Mouse (Mus musculus): ENCODE measurements around the gene Abcb10.
A peak's percentile ranks its signal among the peaks of the same experiment; 100 is the strongest.
"Not testable (repeated sequence)": the region's sequence is repeated elsewhere in the genome, so short reads cannot be mapped to it uniquely, and the experiment has no call there.

Gene Abcb10

GRCm38 (mm10) chr8:123980239-123980638 lies 2.7 kb downstream of the Abcb10 start:
- no peak for DNase-seq (ENCODE audit: low spot score)

GRCm38 (mm10) chr8:123978926-123979325 lies 4.0 kb downstream of the Abcb10 start:
- DNase-seq (ENCODE audit: low spot score): no peak

- DNase-seq (ENCODE audit: low spot score): peak; percentile 57
These were observed 4.6 kb downstream of the Abcb10 start for GRCm38 (mm10) chr8:123978166-123978838.

- DNase-seq (ENCODE audit: low spot score): no peak
These were observed 5.4 kb downstream of the Abcb10 start for GRCm38 (mm10) chr8:123977499-123977898.

GRCm38 (mm10) chr8:123973495-123973894 lies 9.4 kb downstream of the Abcb10 start:
- DNase-seq (ENCODE audit: low spot score): no peak

GRCm38 (mm10) chr8:123966896-123967295 lies 16.0 kb downstream of the Abcb10 start:
- no peak for DNase-seq (ENCODE audit: low spot score)

DNA sequence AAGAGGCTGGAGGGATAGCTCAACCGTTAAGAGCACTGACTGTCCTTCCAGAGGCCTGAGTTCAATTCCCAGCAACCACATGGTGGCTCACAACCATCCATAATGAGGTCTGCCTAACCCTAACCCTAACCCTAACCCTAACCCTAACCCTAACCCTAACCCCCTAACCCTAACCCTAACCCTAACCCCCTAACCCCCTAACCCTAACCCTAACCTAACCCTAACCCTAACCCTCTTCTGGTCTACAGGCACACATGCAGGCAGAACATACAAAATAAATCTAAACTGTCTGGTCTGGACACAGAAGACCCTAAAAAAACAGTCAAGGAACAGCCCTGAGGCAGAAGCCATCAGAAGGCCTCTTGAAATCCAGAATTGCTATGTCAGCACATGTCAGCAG lies 21.6 kb downstream of the Abcb10 start:
- no peak for DNase-seq (ENCODE audit: low spot score)

- not testable (repeated sequence) for DNase-seq (ENCODE audit: low spot score)
These were observed 22.4 kb downstream of the Abcb10 start for GRCm38 (mm10) chr8:123960556-123960955.

DNA sequence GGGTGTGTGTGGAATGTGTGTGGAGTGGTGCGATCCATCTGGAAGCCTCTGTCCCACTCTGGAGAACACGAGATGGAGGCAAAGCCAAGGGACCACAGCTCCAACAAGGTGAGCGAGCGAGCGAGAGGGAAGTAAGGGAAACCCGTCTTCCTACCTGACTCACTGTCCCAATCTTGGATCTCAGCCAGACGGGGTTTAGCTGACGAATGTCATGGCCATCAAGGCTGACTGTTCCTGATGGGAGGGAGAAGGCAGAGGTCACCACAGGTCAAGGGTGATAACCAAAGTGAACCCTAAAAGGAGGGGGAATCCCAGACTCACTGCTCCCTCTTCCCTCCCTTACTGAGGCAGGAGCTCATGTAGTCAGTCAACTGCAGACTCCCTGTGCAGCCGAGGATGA lies 22.9 kb downstream of the Abcb10 start:
- no peak for DNase-seq (ENCODE audit: low spot score)

DNA sequence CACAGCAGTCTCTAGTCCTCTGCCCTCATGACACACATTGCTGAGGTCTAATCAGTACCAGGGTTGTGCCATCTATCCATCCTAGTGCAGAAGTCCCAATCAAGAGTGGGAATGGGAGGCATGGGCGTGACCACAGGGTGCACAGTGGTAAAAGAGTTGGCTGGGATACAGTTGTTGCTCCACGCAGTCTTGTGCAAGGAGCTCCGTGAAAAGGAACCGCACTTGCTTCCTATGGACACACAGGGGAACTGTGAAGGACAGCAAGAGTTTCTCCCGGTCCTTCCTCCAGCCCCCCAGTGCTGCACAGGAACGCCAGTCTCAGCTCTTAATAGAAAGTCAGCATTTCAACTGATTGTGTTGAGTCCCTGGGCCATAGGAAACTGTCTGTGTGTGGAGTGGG lies 23.4 kb downstream of the Abcb10 start:
- no peak for DNase-seq (ENCODE audit: low spot score)

DNA sequence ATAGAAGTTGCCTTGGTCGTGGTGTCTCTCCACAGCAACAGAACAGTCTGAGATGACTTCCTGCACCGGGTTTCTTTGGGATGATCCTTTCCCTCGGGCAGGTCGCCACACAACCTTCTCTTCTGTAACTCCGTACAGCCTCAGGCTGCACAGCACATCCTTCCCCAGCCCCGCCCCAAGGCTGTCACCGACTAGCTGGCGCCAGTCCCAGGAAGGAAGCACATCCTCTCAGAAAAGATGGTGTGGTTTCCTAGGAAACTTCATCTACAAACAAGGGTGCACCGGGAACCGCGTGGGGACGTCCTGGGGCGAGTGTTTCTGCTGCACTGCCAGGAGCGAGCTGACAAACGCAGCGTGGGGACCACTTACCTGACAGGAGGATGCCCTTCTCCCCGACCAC lies 24.8 kb downstream of the Abcb10 start:
- no peak for DNase-seq (ENCODE audit: low spot score)

GRCm38 (mm10) chr8:123954246-123954645 lies 28.7 kb downstream of the Abcb10 start:
- no peak for DNase-seq (ENCODE audit: low spot score)

GRCm38 (mm10) chr8:123953686-123954085 lies 29.2 kb downstream of the Abcb10 start:
- DNase-seq (ENCODE audit: low spot score): no peak

- DNase-seq (ENCODE audit: low spot score): peak; percentile 64
These were observed 32.7 kb downstream of the Abcb10 start for GRCm38 (mm10) chr8:123950077-123950802.

DNA sequence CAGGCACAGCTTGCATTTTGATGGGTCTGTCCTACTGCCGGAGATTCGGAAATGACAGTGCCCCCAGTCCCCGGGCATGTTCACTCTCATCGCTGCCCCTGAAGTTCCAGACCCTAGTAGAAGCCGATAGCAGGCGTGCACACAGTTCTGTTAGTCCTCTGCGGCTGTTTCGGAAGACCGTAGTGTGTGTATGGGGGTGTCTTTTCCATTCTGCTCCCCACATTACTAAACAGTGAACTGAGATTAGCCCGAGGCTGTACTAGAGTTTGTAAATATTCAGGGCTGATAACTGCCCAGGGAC lies 33.3 kb downstream of the Abcb10 start:
- DNase-seq (ENCODE audit: low spot score): no peak

DNA sequence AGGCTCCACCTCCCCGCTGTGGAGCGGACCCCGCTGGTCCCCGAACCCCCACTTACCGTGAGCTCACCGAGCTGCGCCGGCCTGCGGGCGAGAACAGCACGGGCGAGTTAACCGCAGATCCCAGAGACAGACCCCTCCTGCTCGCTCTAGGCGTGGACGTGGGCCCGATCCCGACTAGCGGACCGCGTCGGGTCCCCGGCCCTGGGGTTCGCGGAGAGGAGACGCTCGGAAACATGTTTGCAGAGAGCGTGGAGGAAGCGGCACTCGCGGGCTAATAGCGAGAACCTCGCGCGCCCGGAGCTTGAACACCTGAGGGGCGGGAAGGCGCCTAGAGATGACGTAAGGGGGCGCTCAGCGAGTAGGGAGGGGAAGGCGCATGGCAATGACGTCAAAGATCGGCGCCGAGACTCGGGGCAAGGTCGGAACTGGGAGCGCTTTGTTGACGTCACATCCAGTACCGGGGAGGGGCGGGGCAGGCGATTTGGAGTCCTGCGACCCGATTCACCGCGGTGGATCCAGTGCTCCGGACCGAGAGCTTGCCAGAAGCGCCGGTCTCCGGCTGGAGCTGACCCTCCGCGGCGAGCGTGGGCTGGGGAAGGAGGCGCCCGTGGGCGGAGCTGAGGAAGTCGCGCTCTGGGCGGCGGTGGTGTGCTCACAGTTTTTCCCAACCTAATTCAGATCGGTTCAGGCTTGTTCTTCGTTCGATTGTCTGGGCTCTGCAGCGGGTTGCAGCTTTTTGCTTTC lies 33.8 kb downstream of the Abcb10 start, which contains the start of gene Nup133:
TSS of gene Nup133 (minus strand) at position 324 of the 744 bp plus-strand sequence.
- peak; percentile 100 for DNase-seq (ENCODE audit: low spot score)

DNA sequence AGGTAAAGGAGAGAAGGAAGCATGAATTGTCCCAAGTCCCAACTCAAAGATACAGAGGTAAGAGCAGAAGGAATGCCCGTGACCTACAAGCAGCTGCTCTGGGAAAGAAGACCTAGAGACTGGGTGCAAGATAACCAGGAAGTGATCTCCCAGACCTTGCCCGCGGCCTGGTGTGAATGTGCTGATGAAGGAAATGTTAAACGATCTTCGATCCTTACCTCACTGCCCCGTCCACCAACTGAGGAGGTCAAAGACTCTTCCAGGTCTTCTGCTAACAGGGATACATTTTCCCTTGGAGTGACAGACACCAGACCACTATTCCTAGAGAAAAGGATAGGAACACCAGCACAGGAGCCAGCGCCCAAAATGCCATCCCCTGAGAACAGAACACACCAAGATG lies 53.9 kb downstream of the Abcb10 start:
- no peak for DNase-seq (ENCODE audit: low spot score)

GRCm38 (mm10) chr8:123925671-123926070 lies 57.3 kb downstream of the Abcb10 start:
- DNase-seq (ENCODE audit: low spot score): no peak

- peak; percentile 87 for DNase-seq (ENCODE audit: low spot score)
These were observed 58.2 kb downstream of the Abcb10 start for GRCm38 (mm10) chr8:123924719-123925118.

- no peak for DNase-seq (ENCODE audit: low spot score)
These were observed 68.3 kb downstream of the Abcb10 start for GRCm38 (mm10) chr8:123914635-123915034.

DNA sequence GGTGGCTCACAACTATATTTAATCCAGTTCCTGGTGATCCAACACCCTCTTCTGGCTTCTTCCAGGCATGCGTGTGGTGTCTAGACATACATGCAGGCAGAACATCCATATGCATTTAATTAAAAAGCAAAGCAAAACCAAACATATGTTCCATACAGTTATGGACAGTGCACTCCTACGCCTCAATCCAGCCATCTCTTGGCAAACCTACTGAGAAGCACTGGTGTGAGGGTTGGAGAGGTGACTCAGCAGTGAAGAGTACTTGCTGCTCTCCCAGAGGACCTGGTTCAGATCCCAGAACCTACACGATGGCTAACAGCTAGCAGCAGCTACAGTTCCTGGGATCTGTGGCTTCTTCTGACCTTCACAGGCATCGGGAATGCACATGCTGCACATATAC lies 70.7 kb downstream of the Abcb10 start:
- no peak for DNase-seq (ENCODE audit: low spot score)

GRCm38 (mm10) chr8:123907604-123908003 lies 75.3 kb downstream of the Abcb10 start:
- no peak for DNase-seq (ENCODE audit: low spot score)

- DNase-seq (ENCODE audit: low spot score): no peak
These were observed 80.3 kb downstream of the Abcb10 start for GRCm38 (mm10) chr8:123902653-123903052.

Measured in testis, postnatal 10 days (tissue).